In genomic region chr5:142905038-142905695, GRCm38 (mm10) we compare ENCODE assay signal across 8 mouse cellular contexts. TPM values are rescaled to one million over a fixed set of nuclear protein-coding genes. Genes with fewer than 3 reads are reported as not detected.
A peak's percentile ranks its signal among the peaks of the same experiment; 100 is the strongest.
DNase-seq lines count a peak whose midpoint lies in the region; ATAC-seq lines count a peak whose summit lies in the region.

No protein-coding gene starts in this region.

- peak overlapping the region; percentile 100 for H3K27ac ChIP-seq in embryonic facial prominence, embryonic 15.5 days (replicated peaks)
- H3K27ac ChIP-seq in intestine, embryonic 15.5 days: peak overlapping the region; percentile 100
- peak overlapping the region; percentile 100 for H3K27ac ChIP-seq in neural tube, embryonic 14.5 days (ENCODE audit: low read depth, low read length)

- peaks cover 55% of the 10 kb centered on the region for H3K36me3 ChIP-seq in megakaryocyte, embryonic 14.5 days (replicated peaks; ENCODE audit: low read length)
- H3K36me3 ChIP-seq in embryonic facial prominence, embryonic 15.5 days: peaks cover 49% of the 10 kb centered on the region
- H3K36me3 ChIP-seq in intestine, embryonic 15.5 days: peaks cover 34% of the 10 kb centered on the region
- H3K36me3 ChIP-seq in neural tube, embryonic 14.5 days (ENCODE audit: control insufficient read depth, insufficient read depth, low read length): peaks cover 48% of the 10 kb centered on the region

- no peaks in the 10 kb centered on the region for H3K9me3 ChIP-seq in megakaryocyte, embryonic 14.5 days
- no peaks in the 10 kb centered on the region for H3K9me3 ChIP-seq in embryonic facial prominence, embryonic 15.5 days (replicated peaks)
- no peaks in the 10 kb centered on the region for H3K9me3 ChIP-seq in intestine, embryonic 15.5 days
- no peaks in the 10 kb centered on the region for H3K9me3 ChIP-seq in neural tube, embryonic 14.5 days (ENCODE audit: control insufficient read depth, low read length)

- WGBS in embryonic facial prominence, embryonic 15.5 days: 2% methylated on average over 27 of the region's 27 CpGs
- 2% methylated on average over 27 of the region's 27 CpGs for WGBS in intestine, embryonic 15.5 days
- 5% methylated on average over 27 of the region's 27 CpGs for WGBS in neural tube, embryonic 14.5 days

- H3K9ac ChIP-seq in embryonic facial prominence, embryonic 15.5 days: peak overlapping the region; percentile 49
- H3K9ac ChIP-seq in intestine, embryonic 15.5 days: peak overlapping the region; percentile 100
- H3K9ac ChIP-seq in neural tube, embryonic 14.5 days (replicated peaks; ENCODE audit: low read depth, low read length): peak overlapping the region; percentile 100

- peaks cover 82% of the 10 kb centered on the region for H3K4me1 ChIP-seq in megakaryocyte, embryonic 14.5 days
- peaks cover 57% of the 10 kb centered on the region for H3K4me1 ChIP-seq in embryonic facial prominence, embryonic 15.5 days
- H3K4me1 ChIP-seq in intestine, embryonic 15.5 days (replicated peaks): peaks cover 46% of the 10 kb centered on the region
- peaks cover 38% of the 10 kb centered on the region for H3K4me1 ChIP-seq in neural tube, embryonic 14.5 days (ENCODE audit: control insufficient read depth, insufficient read depth, low read length)

- ATAC-seq in megakaryocyte, adult 5-6 weeks (ENCODE audit: poor library complexity, severe bottlenecking): no peak
- ATAC-seq in embryonic facial prominence, embryonic 15.5 days (ENCODE audit: insufficient number of reproducible peaks, low FRiP score, low TSS enrichment, low read depth): no peak
- 0 out of 2 replicates have a peak, but pooled peaks have one; percentile 0 for ATAC-seq in intestine, embryonic 15.5 days
- no peak; the same call in none of the 2 replicates for ATAC-seq in neural tube, embryonic 14.5 days (ENCODE audit: low read depth)

- H3K4me2 ChIP-seq in embryonic facial prominence, embryonic 15.5 days (replicated peaks): peak overlapping the region; percentile 67
- H3K4me2 ChIP-seq in intestine, embryonic 15.5 days (replicated peaks): peak overlapping the region; percentile 67
- peak overlapping the region; percentile 71 for H3K4me2 ChIP-seq in neural tube, embryonic 14.5 days (ENCODE audit: low read depth, low read length)

- no peaks in the 10 kb centered on the region for H3K27me3 ChIP-seq in megakaryocyte, embryonic 14.5 days (replicated peaks)
- no peaks in the 10 kb centered on the region for H3K27me3 ChIP-seq in embryonic facial prominence, embryonic 15.5 days
- no peaks in the 10 kb centered on the region for H3K27me3 ChIP-seq in intestine, embryonic 15.5 days (replicated peaks)
- H3K27me3 ChIP-seq in neural tube, embryonic 14.5 days (ENCODE audit: control insufficient read depth, insufficient read depth, low read length): peaks cover 3% of the 10 kb centered on the region; the same call in 1 of the 2 replicates

- DNase-seq in layer of hippocampus, adult 8-10 months (ENCODE audit: low spot score in 2 of 2): no peak
- DNase-seq in cerebellum, adult 8-10 months: no peak
- DNase-seq in lung, adult 18-20 months: no peak

- H3K4me3 ChIP-seq in megakaryocyte, embryonic 14.5 days (replicated peaks): peak overlapping the region; percentile 99
- peak overlapping the region; percentile 94 for H3K4me3 ChIP-seq in embryonic facial prominence, embryonic 15.5 days (replicated peaks)
- peak overlapping the region; percentile 94 for H3K4me3 ChIP-seq in intestine, embryonic 15.5 days (replicated peaks)
- H3K4me3 ChIP-seq in neural tube, embryonic 14.5 days (ENCODE audit: low read depth, low read length): peak overlapping the region; percentile 89

RNA-seq across cellular contexts. Expression of gene Actb, which starts 1.4 kb away (rescaled TPM):
- 9,487 and 13,262 TPM in 2 replicates for polyA plus RNA-seq in megakaryocyte, embryonic 14.5 days (2012; ENCODE audit: insufficient read depth, low replicate concordance)
- total RNA-seq in megakaryocyte, adult 5-6 weeks (2015): 15,428 and 15,938 TPM in 2 replicates
- total RNA-seq in megakaryocyte, adult 5-6 weeks (2017): 7,091 and 10,908 TPM in 2 replicates
- polyA plus RNA-seq in embryonic facial prominence, embryonic 15.5 days (2015; fragmentation: Nextera tagmentation; extraction: Ambion mirVana): 12,790 and 13,060 TPM in 2 replicates
- polyA plus RNA-seq in intestine, embryonic 15.5 days (2015; fragmentation: Nextera tagmentation; extraction: Ambion mirVana): 14,579 and 17,104 TPM in 2 replicates
- 12,012 and 12,961 TPM in 2 replicates for polyA plus RNA-seq in neural tube, embryonic 14.5 days (2014; fragmentation: Nextera tagmentation; extraction: Ambion mirVana)
- 1,000 to 10,000 TPM; 2,836 to 3,420 (median 3,105) TPM for total RNA-seq in layer of hippocampus, adult 8-10 months (2022)

RNA-seq across cellular contexts. Expression of gene Fbxl18, which starts 9.9 kb away (rescaled TPM):
- polyA plus RNA-seq in megakaryocyte, embryonic 14.5 days (2012; ENCODE audit: insufficient read depth, low replicate concordance): 4.7 and 4.9 TPM in 2 replicates
- total RNA-seq in megakaryocyte, adult 5-6 weeks (2015): 1.7 and 3.0 TPM in 2 replicates
- 2.6 and 2.7 TPM in 2 replicates for total RNA-seq in megakaryocyte, adult 5-6 weeks (2017)
- 11.7 and 14.7 TPM in 2 replicates for polyA plus RNA-seq in embryonic facial prominence, embryonic 15.5 days (2015; fragmentation: Nextera tagmentation; extraction: Ambion mirVana)
- polyA plus RNA-seq in intestine, embryonic 15.5 days (2015; fragmentation: Nextera tagmentation; extraction: Ambion mirVana): 11.1 and 11.4 TPM in 2 replicates
- polyA plus RNA-seq in neural tube, embryonic 14.5 days (2014; fragmentation: Nextera tagmentation; extraction: Ambion mirVana): 22.5 and 24.1 TPM in 2 replicates
- 10 to 100 TPM; 32.3 to 41.1 (median 33.8) TPM for total RNA-seq in layer of hippocampus, adult 8-10 months (2022)

RNA-seq across cellular contexts. Expression of gene Fscn1, which starts 55.0 kb away (rescaled TPM):
- 1.3 and 3.6 TPM in 2 replicates for polyA plus RNA-seq in megakaryocyte, embryonic 14.5 days (2012; ENCODE audit: insufficient read depth, low replicate concordance)
- not detected in 2 replicates for total RNA-seq in megakaryocyte, adult 5-6 weeks (2015)
- 0.08 and 0.11 TPM in 2 replicates for total RNA-seq in megakaryocyte, adult 5-6 weeks (2017)
- 328 TPM in 2 replicates for polyA plus RNA-seq in embryonic facial prominence, embryonic 15.5 days (2015; fragmentation: Nextera tagmentation; extraction: Ambion mirVana)
- 140 and 170 TPM in 2 replicates for polyA plus RNA-seq in intestine, embryonic 15.5 days (2015; fragmentation: Nextera tagmentation; extraction: Ambion mirVana)
- 428 and 502 TPM in 2 replicates for polyA plus RNA-seq in neural tube, embryonic 14.5 days (2014; fragmentation: Nextera tagmentation; extraction: Ambion mirVana)
- total RNA-seq in layer of hippocampus, adult 8-10 months (2022): 100 to 1,000 TPM; 150 to 174 (median 163) TPM

Comparison
In these comparisons a context has a peak if more than half of its experiments do, and no peak if none do; other contexts are left out.
1. H3K9ac ChIP-seq: peak in every context shown above with its lines; median percentile 100 in intestine, embryonic 15.5 days; 100 in neural tube, embryonic 14.5 days; 49 in embryonic facial prominence, embryonic 15.5 days.
2. RNA of gene Fscn1, which starts 55.0 kb away (polyA plus RNA-seq): 428 to 502 TPM in neural tube, embryonic 14.5 days, 328 TPM in embryonic facial prominence, embryonic 15.5 days and 140 to 170 TPM in intestine, embryonic 15.5 days; 1.3 to 3.6 TPM in megakaryocyte, embryonic 14.5 days; every median in the first group is over 10 times any median in the second.
3. Peak in every context shown above with its lines, with median percentiles within 50 percentile points of each other: H3K4me3 ChIP-seq, H3K27ac ChIP-seq and H3K4me2 ChIP-seq.